Mouse (Mus musculus) CH12.LX (cell line): ENCODE data around the gene Pgm3. TPM values are rescaled to one million over a fixed set of nuclear protein-coding genes. Genes with fewer than 3 reads are reported as not detected.

Experiments used
- DNase-seq: peaks from one replicate; pipeline ENCODE4 v3.0.0-alpha.2; 2013; ENCODE audit errors: extremely low read depth
- H3K27ac ChIP-seq: 2 replicates; pipeline ENCODE4 v1.5.1; 2012; ENCODE audit warnings: low read depth, mild to moderate bottlenecking, control low read depth, moderate library complexity; ENCODE audit not compliant: insufficient read depth
- H3K27me3 ChIP-seq: replicated peaks from 2 replicates; pipeline ENCODE3; 2012; ENCODE audit warnings: inconsistent platforms
- H3K36me3 ChIP-seq, 2 experiments: replicated peaks in 1 of 2; 2 replicates each; pipeline versions ENCODE3 to v1.6.1; 2012; ENCODE audit warnings: inconsistent platforms in 1 of 2, low read length in 1 of 2, mild to moderate bottlenecking in 1 of 2, mixed read lengths in 1 of 2, moderate library complexity in 1 of 2; ENCODE audit not compliant: control insufficient read depth in 1 of 2, insufficient read depth in 1 of 2
- H3K4me1 ChIP-seq, 2 experiments: 2 replicates each; pipeline ENCODE4 v1.6.1; 2012; ENCODE audit warnings: inconsistent platforms in 1 of 2, moderate library complexity in 1 of 2; ENCODE audit not compliant: insufficient read depth in 2 of 2, control insufficient read depth in 1 of 2
- H3K4me2 ChIP-seq: 2 replicates; pipeline ENCODE4 v1.6.1; 2012; ENCODE audit warnings: low read depth, mild to moderate bottlenecking, control low read depth; ENCODE audit not compliant: poor library complexity, insufficient read depth, severe bottlenecking
- H3K4me3 ChIP-seq, 3 experiments: fragments of 150-350 bp in 1 of 3; sonication (generic) in 1 of 3; replicated peaks in 1 of 3; 2 replicates each; pipeline versions ENCODE3 to v1.5.1; 2011 to 2012; ENCODE audit warnings: low read depth in 2 of 3, low read length in 2 of 3, mild to moderate bottlenecking in 2 of 3, moderate library complexity in 2 of 3, control low read depth in 1 of 3, improper control_type of control experiment in 1 of 3, inconsistent platforms in 1 of 3, mixed read lengths in 1 of 3; ENCODE audit not compliant: poor library complexity in 1 of 3
- H3K79me2 ChIP-seq: replicated peaks from 2 replicates; pipeline ENCODE4 v1.6.1; 2012; ENCODE audit warnings: mild to moderate bottlenecking, moderate library complexity; ENCODE audit not compliant: control insufficient read depth, poor library complexity, insufficient read depth, severe bottlenecking; ENCODE audit errors: extremely low read depth
- H3K9ac ChIP-seq: 2 replicates; pipeline ENCODE4 v1.6.1; 2012; ENCODE audit warnings: low read depth, mild to moderate bottlenecking, control low read depth, moderate library complexity; ENCODE audit not compliant: insufficient read depth
- H3K9me3 ChIP-seq: replicated peaks from 2 replicates; pipeline ENCODE3; 2012; ENCODE audit warnings: low read length, inconsistent platforms, mixed read lengths
- CTCF ChIP-seq, 2 experiments: IDR thresholded peaks in 1 of 2; conservative IDR thresholded peaks in 1 of 2; 2 replicates each; pipeline ENCODE4 v1.5.1; 2011 to 2012; ENCODE audit warnings: low read depth in 2 of 2, low read length in 2 of 2, improper control_type of control experiment in 1 of 2, inconsistent platforms in 1 of 2, mild to moderate bottlenecking in 1 of 2, moderate library complexity in 1 of 2
- ELF1 ChIP-seq: IDR thresholded peaks from 2 replicates; pipeline ENCODE4 v1.6.1; 2014; ENCODE audit warnings: low read depth, mild to moderate bottlenecking, inconsistent platforms, low read length, improper control_type of control experiment
- MAX ChIP-seq: IDR thresholded peaks from 2 replicates; pipeline ENCODE4 v1.6.1; 2011; ENCODE audit warnings: low read length, improper control_type of control experiment
- MAZ ChIP-seq: IDR thresholded peaks from 2 replicates; pipeline ENCODE4 v1.6.1; 2012; ENCODE audit warnings: low read depth, mild to moderate bottlenecking, inconsistent platforms, low read length, improper control_type of control experiment, moderate library complexity
- MXI1 ChIP-seq: IDR thresholded peaks from 2 replicates; pipeline ENCODE4 v1.6.1; 2011; ENCODE audit warnings: mild to moderate bottlenecking, low read depth, low read length, improper control_type of control experiment
- POLR2A ChIP-seq: IDR thresholded peaks from 2 replicates; pipeline ENCODE4 v1.6.1; 2011; ENCODE audit warnings: low read depth, mild to moderate bottlenecking, improper control_type of control experiment, low read length
- RAD21 ChIP-seq: IDR thresholded peaks from 2 replicates; pipeline ENCODE4 v1.6.1; 2011; ENCODE audit warnings: low read depth, mild to moderate bottlenecking, low read length, improper control_type of control experiment, moderate library complexity
- SMC3 ChIP-seq: IDR thresholded peaks from 2 replicates; pipeline ENCODE4 v1.6.1; 2011; ENCODE audit warnings: low read depth, low read length, improper control_type of control experiment
- TCF12 ChIP-seq: IDR thresholded peaks from 2 replicates; pipeline ENCODE4 v1.6.1; 2014; ENCODE audit warnings: low read depth, mild to moderate bottlenecking, inconsistent platforms, low read length, improper control_type of control experiment
- USF1 ChIP-seq: IDR thresholded peaks from 2 replicates; pipeline ENCODE4 v1.6.1; 2014; ENCODE audit warnings: low read depth, mild to moderate bottlenecking, inconsistent platforms, low read length, improper control_type of control experiment
- USF2 ChIP-seq: conservative IDR thresholded peaks from 2 replicates; pipeline ENCODE4 v1.6.1; 2011; ENCODE audit warnings: low read depth, low read length, improper control_type of control experiment
- ZC3H11A ChIP-seq: IDR thresholded peaks from 2 replicates; pipeline ENCODE4 v1.6.1; 2012; ENCODE audit warnings: low read depth, mild to moderate bottlenecking, inconsistent platforms, low read length, improper control_type of control experiment
- ZMIZ1 ChIP-seq: IDR thresholded peaks from 2 replicates; pipeline ENCODE4 v1.6.1; 2012; ENCODE audit warnings: low read depth, mild to moderate bottlenecking, inconsistent platforms, low read length, improper control_type of control experiment
- dilution Hi-C: fragments of 300-500 bp; cut with MboI; formaldehyde crosslinking; loops from 2 replicates; pipeline ENCODE4 v1.14.3; 2020; ENCODE audit warnings: low sequenced_read_pairs; ENCODE audit not compliant: extremely low pct_unique_long_range_greater_than_20kb, extremely low pct_ligation_motif_present
- in situ Hi-C: fragments of 300-500 bp; cut with MboI; formaldehyde crosslinking; loops from 3 replicates; pipeline ENCODE4 v1.14.3; 2019; ENCODE audit warnings: low sequenced_read_pairs, low pct_ligation_motif_present, low pct_unique_long_range_greater_than_20kb, mixed read lengths
- polyA plus RNA-seq: library from polyadenylated mRNA; unstranded; fragments of >175 nt; gene quantifications from 2 replicates; pipeline ENCODE4 v1.2.1, GENCODE M21; 2012; ENCODE audit warnings: low read depth; ENCODE audit not compliant: insufficient read length
- total RNA-seq, 2 experiments: library from RNA; depleted of rRNA; stranded (reverse); fragments of 300-350 nt in 1 of 2; fragments of >200 nt in 1 of 2; gene quantifications; 2 replicates each; pipeline ENCODE4 v1.2.3; 2012 to 2014

Pgm3 gene
- total and polyA plus RNA-seq, 3 experiments, result 27.4 to 31.5 (median 28.8) TPM

GRCm38 (mm10) chr9:86572636-86573291 is 1.1 kb upstream of the Pgm3 start (continued):
- TF ChIP-seq CTCF (conservative IDR thresholded peaks at IDR 0.05 in 1 of 2, IDR thresholded peaks at IDR 0.05 in 1 of 2; ENCODE audit: low read depth in 2 of 2, low read length in 2 of 2), result peak; percentile 82 to 85
- TF ChIP-seq TCF12, result no peak
- TF ChIP-seq USF1, result no peak
- no peak for TF ChIP-seq ELF1
- TF ChIP-seq MAZ, result no peak
- no peak for TF ChIP-seq ZC3H11A

GRCm38 (mm10) chr9:86572196-86572595 is 554 bp upstream of the Pgm3 start:
- peak overlapping the region; percentile 67 to 84 (median 78) for H3K4me3 ChIP-seq
- peaks cover 0 to 26% of the 10 kb centered on the region in 2 experiments; a peak in 2 of 4 replicates for H3K4me1 ChIP-seq
- no peak overlapping the region for H3K27ac ChIP-seq
- H3K9me3 ChIP-seq, result no peaks in the 10 kb centered on the region
- dilution Hi-C loops (no loop called here), in situ Hi-C loops (loop anchor here (10.0 to 25.0 kb wide), 2 partner anchors 107 to 835 kb away; partner anchors contain the start of genes Dop1a, Ibtk and Ube2cbp)
- TF ChIP-seq ZMIZ1 (0 out of 2 replicates have a peak, but pooled peaks have one; percentile 2), RAD21 (no peak)
- peaks cover 12 to 51% of the 10 kb centered on the region in 2 experiments for H3K36me3 ChIP-seq
- peak overlapping the region; percentile 48 for H3K9ac ChIP-seq
- H3K27me3 ChIP-seq, result no peaks in the 10 kb centered on the region
- DNase-seq, result no peak
- peak overlapping the region; percentile 90 for H3K4me2 ChIP-seq
- H3K79me2 ChIP-seq, result peaks cover 9% of the 10 kb centered on the region

- TF ChIP-seq SMC3, result no peak
- TF ChIP-seq POLR2A, result no peak
- TF ChIP-seq MXI1, result no peak
- no peak for TF ChIP-seq ZC3H11A
- TF ChIP-seq MAX, result no peak
- peak; percentile 28; the same call in 1 of the 2 replicates for TF ChIP-seq ELF1
- TF ChIP-seq USF2, result no peak
- Histone ChIP-seq H3K79me2 (peaks cover 9% of the 10 kb centered on the region), H3K4me2 (peak overlapping the region; percentile 60), H3K9ac (peak overlapping the region; percentile 39), H3K4me1 (peaks cover 0 to 26% of the 10 kb centered on the region in 2 experiments; a peak in 2 of 4 replicates), H3K36me3 (peaks cover 16 to 54% of the 10 kb centered on the region in 2 experiments), H3K4me3 (peak overlapping the region; percentile 84 to 93 (median 87)), H3K27ac (no peak overlapping the region), H3K9me3 (no peaks in the 10 kb centered on the region), H3K27me3 (no peaks in the 10 kb centered on the region)
- DNase-seq, result peak; percentile 21
- in situ Hi-C loops (loop anchor here (10.0 to 25.0 kb wide), 2 partner anchors 106 to 834 kb away; partner anchors contain the start of genes Dop1a, Ibtk and Ube2cbp), dilution Hi-C loops (no loop called here)
Measured at GRCm38 (mm10) chr9:86570946-86571345, 696 bp downstream of the Pgm3 start.
